Mouse (Mus musculus) MEL (cell line): ENCODE data around the gene Lilra5. TPM values are rescaled to one million over a fixed set of nuclear protein-coding genes. Genes with fewer than 3 reads are reported as not detected.
"Not testable (repeated sequence)": the region's sequence is repeated elsewhere in the genome, so short reads cannot be mapped to it uniquely, and the experiment has no call there.

Source experiments
- DNase-seq: peaks from one replicate; pipeline ENCODE4 v3.0.0; 2011; ENCODE audit warnings: low read depth, low spot score
- H3K27ac ChIP-seq: 2 replicates; pipeline ENCODE4 v1.5.1; 2012; ENCODE audit warnings: low read depth, mild to moderate bottlenecking, control low read depth, low read length, moderate library complexity; ENCODE audit not compliant: control insufficient read depth
- H3K27me3 ChIP-seq, 2 experiments: fragments of 150-350 bp in 1 of 2; sonication (generic) in 1 of 2; 2 replicates each; pipeline ENCODE4 v1.6.1; 2012; ENCODE audit warnings: low read length in 2 of 2, mild to moderate bottlenecking in 2 of 2, improper control_type of control experiment in 1 of 2, moderate library complexity in 1 of 2; ENCODE audit not compliant: insufficient read depth in 2 of 2, control insufficient read depth in 1 of 2
- H3K36me3 ChIP-seq, 2 experiments: 2 replicates each; pipeline ENCODE4 v1.6.1; 2012 to 2014; ENCODE audit warnings: low read length in 2 of 2, improper control_type of control experiment in 1 of 2, inconsistent platforms in 1 of 2, mild to moderate bottlenecking in 1 of 2; ENCODE audit not compliant: insufficient read depth in 2 of 2, control insufficient read depth in 1 of 2
- H3K4me1 ChIP-seq, 2 experiments: fragments of 150-350 bp in 1 of 2; sonication (generic) in 1 of 2; 2 replicates each; pipeline ENCODE4 v1.6.1; 2012; ENCODE audit warnings: low read length in 2 of 2, improper control_type of control experiment in 1 of 2, mild to moderate bottlenecking in 1 of 2; ENCODE audit not compliant: insufficient read depth in 2 of 2, control insufficient read depth in 1 of 2
- H3K4me3 ChIP-seq, 2 experiments: fragments of 150-350 bp in 1 of 2; sonication (generic) in 1 of 2; 2 replicates each; pipeline ENCODE4 v1.5.1; 2012; ENCODE audit warnings: low read depth in 2 of 2, low read length in 2 of 2, mild to moderate bottlenecking in 2 of 2, moderate library complexity in 2 of 2, control low read depth in 1 of 2, improper control_type of control experiment in 1 of 2; ENCODE audit not compliant: control insufficient read depth in 1 of 2, insufficient read depth in 1 of 2
- H3K79me2 ChIP-seq: 2 replicates; pipeline ENCODE4 v1.6.1; 2012; ENCODE audit warnings: mild to moderate bottlenecking, low read length, moderate library complexity; ENCODE audit not compliant: control insufficient read depth, poor library complexity, insufficient read depth
- H3K9ac ChIP-seq: 2 replicates; pipeline ENCODE4 v1.6.1; 2012; ENCODE audit warnings: low read depth, mild to moderate bottlenecking, control low read depth, low read length, moderate library complexity; ENCODE audit not compliant: control insufficient read depth, poor library complexity, severe bottlenecking
- H3K9me3 ChIP-seq: fragments of 150-350 bp; sonication (generic); replicated peaks from 2 replicates; pipeline ENCODE4 v1.6.1; 2012; ENCODE audit warnings: mild to moderate bottlenecking, low read length, improper control_type of control experiment, moderate library complexity; ENCODE audit not compliant: insufficient read depth
- BHLHE40 ChIP-seq: IDR thresholded peaks from 2 replicates; pipeline ENCODE4 v1.6.1; 2012; ENCODE audit warnings: low read depth, mild to moderate bottlenecking, inconsistent platforms, low read length, improper control_type of control experiment, borderline replicate concordance
- CHD2 ChIP-seq: IDR thresholded peaks from 2 replicates; pipeline ENCODE4 v1.6.1; 2011; ENCODE audit warnings: low read length, improper control_type of control experiment
- CTCF ChIP-seq, 3 experiments: IDR thresholded peaks in 2 of 3; conservative IDR thresholded peaks in 1 of 3; 2 replicates each; pipeline ENCODE4 v1.5.1; 2011 to 2012; ENCODE audit warnings: low read length in 3 of 3, low read depth in 2 of 3, mild to moderate bottlenecking in 2 of 3, improper control_type of control experiment in 1 of 3, inconsistent platforms in 1 of 3, mixed read lengths in 1 of 3, moderate library complexity in 1 of 3; ENCODE audit not compliant: control insufficient read depth in 1 of 3, insufficient read depth in 1 of 3, poor library complexity in 1 of 3, severe bottlenecking in 1 of 3
- E2F4 ChIP-seq: IDR thresholded peaks from 2 replicates; pipeline ENCODE4 v1.6.1; 2011; ENCODE audit warnings: low read depth, low read length, improper control_type of control experiment, borderline replicate concordance
- ELF1 ChIP-seq: IDR thresholded peaks from 2 replicates; pipeline ENCODE4 v1.6.1; 2014; ENCODE audit warnings: low read depth, mild to moderate bottlenecking, inconsistent platforms, low read length, improper control_type of control experiment, moderate library complexity
- EP300 ChIP-seq, 2 experiments: IDR thresholded peaks; 2 replicates each; pipeline ENCODE4 v1.6.1; 2011; ENCODE audit warnings: improper control_type of control experiment in 2 of 2, low read length in 2 of 2, low read depth in 1 of 2, mild to moderate bottlenecking in 1 of 2
- ETS1 ChIP-seq: IDR thresholded peaks from 2 replicates; pipeline ENCODE4 v1.6.1; 2012; ENCODE audit warnings: low read depth, mild to moderate bottlenecking, inconsistent platforms, low read length, improper control_type of control experiment, moderate library complexity
- GATA1 ChIP-seq: IDR thresholded peaks from 2 replicates; pipeline ENCODE4 v1.6.1; 2011; ENCODE audit warnings: low read depth, low read length, improper control_type of control experiment
- MAX ChIP-seq: IDR thresholded peaks from 2 replicates; pipeline ENCODE4 v1.6.1; 2011; ENCODE audit warnings: low read length, improper control_type of control experiment
- MYC ChIP-seq: IDR thresholded peaks from 2 replicates; pipeline ENCODE4 v1.6.1; 2011; ENCODE audit warnings: low read depth, mild to moderate bottlenecking, low read length, improper control_type of control experiment, moderate library complexity
- NRF1 ChIP-seq: IDR thresholded peaks from 2 replicates; pipeline ENCODE4 v1.6.1; 2014; ENCODE audit warnings: low read depth, mild to moderate bottlenecking, inconsistent platforms, low read length, improper control_type of control experiment, moderate library complexity; ENCODE audit not compliant: poor library complexity, insufficient read depth, severe bottlenecking
- POLR2AphosphoS5 ChIP-seq: IDR thresholded peaks from 2 replicates; pipeline ENCODE4 v1.6.1; 2012; ENCODE audit warnings: low read depth, borderline replicate concordance, mild to moderate bottlenecking, inconsistent platforms, low read length, moderate library complexity, mixed read lengths
- RAD21 ChIP-seq: IDR thresholded peaks from 2 replicates; pipeline ENCODE4 v1.6.1; 2011; ENCODE audit warnings: mild to moderate bottlenecking, low read depth, low read length, improper control_type of control experiment
- RCOR1 ChIP-seq: IDR thresholded peaks from 2 replicates; pipeline ENCODE4 v1.6.1; 2012; ENCODE audit warnings: low read depth, mild to moderate bottlenecking, inconsistent platforms, low read length, improper control_type of control experiment
- SMC3 ChIP-seq: IDR thresholded peaks from 2 replicates; pipeline ENCODE4 v1.6.1; 2011; ENCODE audit warnings: low read depth, low read length, improper control_type of control experiment
- TBP ChIP-seq: IDR thresholded peaks from 2 replicates; pipeline ENCODE4 v1.8.0; 2011; ENCODE audit warnings: low read depth, low read length, improper control_type of control experiment
- UBTF ChIP-seq: IDR thresholded peaks from 2 replicates; pipeline ENCODE4 v1.6.1; 2012; ENCODE audit warnings: low read depth, mild to moderate bottlenecking, inconsistent platforms, low read length, improper control_type of control experiment, moderate library complexity, borderline replicate concordance; ENCODE audit not compliant: insufficient read depth
- ZKSCAN1 ChIP-seq: IDR thresholded peaks from 2 replicates; pipeline ENCODE4 v1.6.1; 2012; ENCODE audit warnings: low read depth, mild to moderate bottlenecking, inconsistent platforms, low read length, improper control_type of control experiment, moderate library complexity
- polyA plus RNA-seq, 2 experiments: library from polyadenylated mRNA; stranded (reverse) in 1 of 2; unstranded in 1 of 2; fragments of >175 nt in 1 of 2; fragments of >200 nt in 1 of 2; gene quantifications; 2 replicates each; pipeline versions ENCODE4 v1.2.1 to v1.2.4; 2012; ENCODE audit warnings: low replicate concordance in 2 of 2, low read depth in 1 of 2; ENCODE audit not compliant: insufficient read length in 2 of 2, insufficient read depth in 1 of 2, missing spikeins in 1 of 2
- total RNA-seq: library from RNA; depleted of rRNA; stranded (reverse); fragments of 300-350 nt; gene quantifications from 2 replicates; pipeline ENCODE4 v1.2.3, GENCODE M21; 2012

Lilra5 gene
- total and polyA plus RNA-seq, 3 experiments = not detected

DNA sequence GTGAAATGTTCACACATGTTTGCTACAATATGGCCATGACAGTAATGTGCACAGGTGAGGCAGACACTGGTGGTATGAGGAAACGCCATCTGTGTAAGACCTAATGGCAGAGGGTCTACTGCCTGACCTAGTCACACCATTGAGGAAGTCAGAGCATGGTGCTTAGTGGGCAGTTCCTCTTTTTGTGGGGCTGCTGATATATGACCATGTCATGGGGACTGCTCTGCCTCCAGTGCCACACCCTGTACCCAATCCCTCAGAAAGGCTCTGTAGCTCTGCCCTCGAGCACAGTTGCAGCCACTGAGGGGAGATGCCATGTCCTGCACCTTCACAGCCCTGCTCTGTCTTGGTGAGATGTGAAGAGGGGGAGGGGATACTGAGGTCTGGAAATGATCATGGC is 36.3 kb downstream of the Lilra5 start:
- H3K36me3 ChIP-seq, H3K4me3 ChIP-seq, H3K27me3 ChIP-seq, H3K9me3 ChIP-seq, H3K9ac ChIP-seq, H3K79me2 ChIP-seq, H3K4me1 ChIP-seq, H3K27ac ChIP-seq: not testable (repeated sequence)
- TF ChIP-seq TBP (0 out of 2 replicates have a peak, but pooled peaks have one; percentile 46), EP300 (IDR thresholded peaks at IDR 0.05; ENCODE audit: low read depth in 1 of 2, low read length in 2 of 2) (peak; percentile 11 to 81; a peak in 2 of 4 replicates), GATA1 (0 out of 2 replicates have a peak, but pooled peaks have one; percentile 23), RCOR1 (0 out of 2 replicates have a peak, but pooled peaks have one; percentile 11), ELF1 (0 out of 2 replicates have a peak, but pooled peaks have one; percentile 30), MYC (peak; percentile 58; the same call in 1 of the 2 replicates)
- DNase-seq = peak; percentile 87

- H3K4me3 ChIP-seq, H3K27ac ChIP-seq, H3K27me3 ChIP-seq, H3K36me3 ChIP-seq, H3K9ac ChIP-seq, H3K4me1 ChIP-seq, H3K9me3 ChIP-seq, H3K79me2 ChIP-seq: not testable (repeated sequence)
- peak; percentile 96 for TF ChIP-seq TBP
- DNase-seq = peak; percentile 18
Observed at GRCm38 (mm10) chr7:4275500-4275899, 37.9 kb downstream of the Lilra5 start.

DNA sequence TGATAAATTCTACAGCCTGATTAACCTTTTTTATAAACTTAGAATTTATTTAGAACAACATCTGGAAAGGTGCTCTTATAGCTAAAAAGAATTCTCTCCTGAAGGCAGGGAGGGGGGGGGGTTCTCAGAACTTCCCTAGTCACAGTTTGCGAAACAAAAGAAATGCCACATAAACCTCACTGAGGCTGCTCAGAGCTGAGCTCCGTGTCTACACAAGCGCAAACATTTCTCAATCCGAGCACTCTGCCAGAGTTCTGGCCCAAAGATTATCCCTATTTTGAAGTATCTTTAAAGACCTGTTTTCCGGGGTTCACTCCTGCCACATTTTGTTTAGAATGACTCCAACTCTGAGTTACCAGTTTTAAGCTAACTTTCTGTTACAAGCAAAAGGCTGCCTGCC is 55.1 kb downstream of the Lilra5 start:
- H3K36me3 ChIP-seq = no peaks in the 10 kb centered on the region
- no peaks in the 10 kb centered on the region for H3K9me3 ChIP-seq
- H3K27ac ChIP-seq = no peak overlapping the region
- no peak for DNase-seq
- no peaks in the 10 kb centered on the region for H3K4me1 ChIP-seq
- H3K9ac ChIP-seq = no peak overlapping the region
- TF ChIP-seq POLR2AphosphoS5 = no peak
- no peak for TF ChIP-seq CTCF (IDR thresholded peaks at IDR 0.05 in 2 of 3, conservative IDR thresholded peaks at IDR 0.05 in 1 of 3; ENCODE audit: control insufficient read depth in 1 of 3, insufficient read depth in 1 of 3, low read depth in 2 of 3, low read length in 3 of 3, poor library complexity in 1 of 3, severe bottlenecking in 1 of 3)
- no peak for TF ChIP-seq CHD2
- TF ChIP-seq RCOR1 = no peak
- no peak for TF ChIP-seq MAX
- no peak for TF ChIP-seq ZKSCAN1
- TF ChIP-seq BHLHE40 = no peak
- no peak for TF ChIP-seq SMC3
- TF ChIP-seq UBTF = no peak
- no peak for TF ChIP-seq E2F4
- no peak for TF ChIP-seq ETS1
- no peak for TF ChIP-seq RAD21
- no peak for TF ChIP-seq NRF1
- no peak for TF ChIP-seq EP300 (IDR thresholded peaks at IDR 0.05; ENCODE audit: low read depth in 1 of 2, low read length in 2 of 2)
- no peaks in the 10 kb centered on the region for H3K27me3 ChIP-seq
- H3K4me3 ChIP-seq = no peak overlapping the region
- no peaks in the 10 kb centered on the region for H3K79me2 ChIP-seq
